Mouse (Mus musculus) stomach, postnatal 0 days (tissue): Measurements from ENCODE around the gene Ttc29. TPM values are rescaled to one million over a fixed set of nuclear protein-coding genes. Genes with fewer than 3 reads are reported as not detected.

ENCODE experiments used
- ATAC-seq: fragments of 200-750 bp; cut with Nextera tagmentation; 2 replicates; pipeline ENCODE4 v1.8.0; 2017; ENCODE audit not compliant: low FRiP score, low TSS enrichment
- DNase-seq: peaks from one replicate; pipeline ENCODE4 v3.0.0-alpha.2; 2016; ENCODE audit warnings: low spot score
- H3K27ac ChIP-seq: fragments of 300-500 bp; sonication (generic); replicated peaks from 2 replicates; pipeline ENCODE4 v1.5.1; 2014; ENCODE audit warnings: mild to moderate bottlenecking, control low read depth
- H3K27me3 ChIP-seq: fragments of 300-500 bp; sonication (generic); 2 replicates; pipeline ENCODE4 v1.6.1; 2014; ENCODE audit warnings: low read length; ENCODE audit not compliant: control insufficient read depth, insufficient read depth
- H3K36me3 ChIP-seq: fragments of 300-500 bp; sonication (generic); 2 replicates; pipeline ENCODE4 v1.6.1; 2014; ENCODE audit warnings: low read length, mixed read lengths; ENCODE audit not compliant: control insufficient read depth, insufficient read depth
- H3K4me1 ChIP-seq: fragments of 300-500 bp; sonication (generic); replicated peaks from 2 replicates; pipeline ENCODE4 v1.6.1; 2014; ENCODE audit warnings: antibody characterized with exemption; ENCODE audit not compliant: control insufficient read depth, insufficient read depth
- H3K4me2 ChIP-seq: fragments of 300-500 bp; sonication (generic); replicated peaks from 2 replicates; pipeline ENCODE4 v1.6.1; 2014; ENCODE audit warnings: low read depth, mild to moderate bottlenecking, control low read depth, moderate library complexity
- H3K4me3 ChIP-seq: fragments of 300-500 bp; sonication (generic); 2 replicates; pipeline ENCODE4 v1.5.1; 2014; ENCODE audit warnings: low read depth, low read length, control low read depth
- H3K9ac ChIP-seq: fragments of 300-500 bp; sonication (generic); 2 replicates; pipeline ENCODE4 v1.6.1; 2014; ENCODE audit warnings: mild to moderate bottlenecking, low read length, control low read depth, mixed read lengths
- H3K9me3 ChIP-seq: fragments of 300-500 bp; sonication (generic); 2 replicates; pipeline ENCODE4 v1.6.1; 2016; ENCODE audit warnings: low read length; ENCODE audit not compliant: control insufficient read depth
- CTCF ChIP-seq: IDR thresholded peaks from 2 replicates; pipeline ENCODE4 v1.5.1; 2016; ENCODE audit warnings: antibody characterized with exemption, low read depth, mild to moderate bottlenecking, moderate library complexity
- EP300 ChIP-seq: optimal IDR thresholded peaks from 2 replicates; pipeline ENCODE3; 2016; ENCODE audit warnings: antibody characterized with exemption
- WGBS: fragments of 180-500 bp; shearing (Covaris S2); extraction: QIAGEN DNeasy Blood & Tissue Kit; methylation state at CpG from one replicate; pipeline ENCODE4 v1.1.7; 2014; 5-methylcytosine and 5-hydroxymethylcytosine counted together
- polyA plus RNA-seq: library from polyadenylated mRNA; unstranded; fragments of >200 nt; fragmentation: Nextera tagmentation; extraction: Ambion mirVana; gene quantifications from 2 replicates; pipeline ENCODE4 v1.2.1, GENCODE M21; 2015

Ttc29 gene
- polyA plus RNA-seq, 1 experiment from 2014 or later, result not detected

DNA sequence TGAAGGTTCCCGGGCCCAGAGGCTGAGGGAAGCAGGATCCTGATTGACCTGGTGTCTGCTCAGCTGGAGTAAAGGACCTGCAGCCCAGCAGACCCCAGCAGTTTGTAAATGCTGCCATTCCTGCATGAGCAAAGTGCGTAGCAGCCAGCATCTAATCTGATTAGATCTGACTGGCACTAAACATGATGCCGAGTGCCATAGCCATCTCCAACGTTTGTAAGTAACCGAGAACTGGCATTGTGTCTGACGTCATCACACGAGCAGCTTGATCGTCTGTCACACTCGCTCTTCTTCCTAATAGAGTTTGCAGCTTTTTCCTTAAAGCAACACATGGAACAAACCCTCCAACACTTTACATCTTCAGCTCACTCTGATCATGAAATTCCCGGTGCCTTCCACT is 93.5 kb downstream of the Ttc29 start:
- H3K27me3 ChIP-seq, result no peaks in the 10 kb centered on the region
- ATAC-seq (no peak), DNase-seq (no peak)
- H3K4me3 ChIP-seq, result no peak overlapping the region
- H3K9ac ChIP-seq, result no peak overlapping the region
- H3K27ac ChIP-seq, result no peak overlapping the region
- H3K9me3 ChIP-seq, result no peaks in the 10 kb centered on the region
- H3K4me2 ChIP-seq, result no peak overlapping the region
- H3K4me1 ChIP-seq, result no peaks in the 10 kb centered on the region
- H3K36me3 ChIP-seq, result no peaks in the 10 kb centered on the region
- 60% methylated on average over 10 of the region's 10 CpGs for WGBS
- TF ChIP-seq CTCF, result no peak
- no peak for TF ChIP-seq EP300

DNA sequence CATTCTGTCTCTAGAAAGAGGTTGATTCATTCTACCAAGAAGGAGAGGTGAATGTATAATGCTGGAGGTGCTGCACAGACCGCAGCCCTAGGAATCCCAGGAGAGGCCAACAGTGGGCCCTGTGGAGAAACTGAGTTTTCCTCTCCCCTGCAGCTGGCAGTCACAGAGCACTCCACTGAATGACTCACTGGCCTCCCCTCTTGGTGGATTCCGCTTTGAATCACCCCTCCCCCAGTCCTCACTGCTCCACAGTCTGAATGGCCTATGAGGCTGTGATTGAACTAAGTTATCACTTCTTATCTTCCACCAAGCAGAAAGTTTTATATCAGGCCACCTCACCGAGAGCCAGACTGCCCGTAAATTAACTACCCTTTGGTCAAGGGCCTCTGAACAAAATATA is 94.0 kb downstream of the Ttc29 start:
- TF ChIP-seq EP300, result no peak
- TF ChIP-seq CTCF, result no peak
- H3K4me1 ChIP-seq, result no peaks in the 10 kb centered on the region
- no peak overlapping the region for H3K27ac ChIP-seq
- H3K4me2 ChIP-seq, result no peak overlapping the region
- 33% methylated on average over 4 of the region's 4 CpGs for WGBS
- DNase-seq (no peak), ATAC-seq (no peak)
- H3K27me3 ChIP-seq, result no peaks in the 10 kb centered on the region
- no peaks in the 10 kb centered on the region for H3K9me3 ChIP-seq
- no peak overlapping the region for H3K9ac ChIP-seq
- no peaks in the 10 kb centered on the region for H3K36me3 ChIP-seq
- H3K4me3 ChIP-seq, result no peak overlapping the region

DNA sequence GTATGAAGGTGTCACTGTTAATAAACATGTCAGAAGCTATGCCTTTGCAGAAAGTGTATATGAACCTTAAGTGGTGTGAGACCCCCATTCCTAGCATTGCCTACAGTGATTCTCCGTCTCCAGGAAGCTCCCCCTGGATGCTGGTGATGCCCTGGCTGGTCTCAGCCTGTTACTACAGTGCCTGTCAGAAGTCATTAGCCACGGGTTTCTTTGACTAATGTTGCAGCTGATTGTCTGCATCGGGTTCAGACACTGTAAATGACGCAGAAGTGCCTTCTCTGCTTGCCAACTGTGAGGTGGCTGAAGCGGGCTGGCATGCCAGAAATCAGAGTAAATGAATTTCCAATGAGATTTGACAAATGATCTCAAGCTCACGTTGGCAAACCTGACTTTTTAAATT is 96.4 kb downstream of the Ttc29 start:
- no peak overlapping the region for H3K4me3 ChIP-seq
- 59% methylated on average over 6 of the region's 6 CpGs for WGBS
- H3K27ac ChIP-seq, result no peak overlapping the region
- no peak for DNase-seq
- no peak for ATAC-seq
- TF ChIP-seq CTCF (no peak), EP300 (no peak)
- no peaks in the 10 kb centered on the region for H3K4me1 ChIP-seq
- H3K4me2 ChIP-seq, result no peak overlapping the region
- no peak overlapping the region for H3K9ac ChIP-seq
- no peaks in the 10 kb centered on the region for H3K27me3 ChIP-seq
- no peaks in the 10 kb centered on the region for H3K9me3 ChIP-seq
- no peaks in the 10 kb centered on the region for H3K36me3 ChIP-seq

- no peaks in the 10 kb centered on the region for H3K9me3 ChIP-seq
- H3K27ac ChIP-seq, result no peak overlapping the region
- H3K4me2 ChIP-seq, result no peak overlapping the region
- no peak overlapping the region for H3K9ac ChIP-seq
- ATAC-seq (no peak), DNase-seq (no peak)
- TF ChIP-seq EP300, result no peak
- TF ChIP-seq CTCF, result no peak
- no peaks in the 10 kb centered on the region for H3K36me3 ChIP-seq
- H3K4me3 ChIP-seq, result no peak overlapping the region
- no peaks in the 10 kb centered on the region for H3K27me3 ChIP-seq
- no peaks in the 10 kb centered on the region for H3K4me1 ChIP-seq
- WGBS, result 71% methylated on average over 9 of the region's 9 CpGs
Observed at GRCm38 (mm10) chr8:78315576-78315975, 102.5 kb downstream of the Ttc29 start.

GRCm38 (mm10) chr8:78317666-78318065 is 104.6 kb downstream of the Ttc29 start:
- no peaks in the 10 kb centered on the region for H3K4me1 ChIP-seq
- H3K4me2 ChIP-seq, result no peak overlapping the region
- H3K9me3 ChIP-seq, result no peaks in the 10 kb centered on the region
- TF ChIP-seq CTCF, result no peak
- ATAC-seq (no peak), DNase-seq (no peak)
- H3K9ac ChIP-seq, result no peak overlapping the region
- no peaks in the 10 kb centered on the region for H3K27me3 ChIP-seq
- H3K36me3 ChIP-seq, result no peaks in the 10 kb centered on the region
- 89% methylated on average over 2 of the region's 2 CpGs for WGBS
- no peak overlapping the region for H3K27ac ChIP-seq
- no peak overlapping the region for H3K4me3 ChIP-seq

- H3K4me1 ChIP-seq, result no peaks in the 10 kb centered on the region
- no peak overlapping the region for H3K4me2 ChIP-seq
- no peak overlapping the region for H3K27ac ChIP-seq
- WGBS, result 88% methylated on average over 3 of the region's 3 CpGs
- no peak for DNase-seq
- H3K9me3 ChIP-seq, result no peaks in the 10 kb centered on the region
- H3K27me3 ChIP-seq, result no peaks in the 10 kb centered on the region
- no peak overlapping the region for H3K9ac ChIP-seq
- no peak for TF ChIP-seq EP300
- no peak for TF ChIP-seq CTCF
- H3K36me3 ChIP-seq, result no peaks in the 10 kb centered on the region
- ATAC-seq, result no peak
- no peak overlapping the region for H3K4me3 ChIP-seq
Observed at GRCm38 (mm10) chr8:78323391-78323790, 110.3 kb downstream of the Ttc29 start.
